Mouse (Mus musculus) urinary bladder, postnatal 36 days (tissue): Measurements from ENCODE around the gene Atg2a.
"Not testable (repeated sequence)": the region's sequence is repeated elsewhere in the genome, so short reads cannot be mapped to it uniquely, and the experiment has no call there.

Experiments used
- DNase-seq, 2 experiments: peaks; one replicate each; pipeline ENCODE4 v3.0.0; 2022; ENCODE audit warnings: low spot score in 2 of 2, mixed read lengths in 1 of 2

Gene Atg2a

GRCm38 (mm10) chr19:6276426-6277421, 35.3 kb downstream of the Atg2a start, which contains the start of gene Ehd1:
Gene Ehd1, plus strand, starts transcription at chr19:6276725.
- peak; percentile 97 to 98 for DNase-seq

GRCm38 (mm10) chr19:6277661-6278438, 36.4 kb downstream of the Atg2a start:
- DNase-seq: peak; percentile 73 to 85

DNA sequence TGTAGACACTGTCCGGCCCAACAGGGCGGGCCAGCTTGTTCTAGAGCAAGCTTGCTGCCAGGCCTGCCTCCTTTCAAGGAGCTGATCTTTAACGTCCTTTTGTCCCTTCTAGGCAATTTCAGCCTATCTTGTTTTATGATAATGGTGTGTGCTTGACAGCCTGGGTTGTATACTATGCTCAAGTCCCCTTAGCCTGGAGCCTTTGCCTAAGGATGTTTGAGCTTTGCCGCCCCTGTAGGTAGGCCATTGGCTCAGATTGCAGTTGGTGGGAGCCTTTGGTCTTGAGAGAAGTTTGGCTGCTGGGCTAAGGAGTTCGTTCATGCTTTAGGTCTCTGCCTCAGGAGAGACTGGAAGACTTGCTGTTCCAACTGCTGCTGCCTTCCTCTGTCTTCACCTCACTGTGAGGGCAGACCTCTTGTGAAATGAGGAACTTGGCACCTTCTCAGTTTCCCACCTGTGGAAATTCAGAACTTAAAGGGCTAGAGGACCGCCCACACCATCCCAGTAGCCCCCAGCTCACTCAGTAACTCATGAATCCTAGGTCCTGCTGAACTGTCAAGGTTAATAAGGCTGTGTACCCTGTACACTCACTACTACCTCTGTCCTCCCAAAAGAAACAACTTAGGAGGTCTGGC, 37.1 kb downstream of the Atg2a start:
- no peak for DNase-seq

GRCm38 (mm10) chr19:6279481-6280144, 38.1 kb downstream of the Atg2a start:
- no peak for DNase-seq

GRCm38 (mm10) chr19:6280554-6280953, 39.1 kb downstream of the Atg2a start:
- DNase-seq: no peak

GRCm38 (mm10) chr19:6281122-6282020, 39.9 kb downstream of the Atg2a start:
- DNase-seq: no peak

- no peak for DNase-seq
These were observed 41.5 kb downstream of the Atg2a start for GRCm38 (mm10) chr19:6283001-6283400.

DNA sequence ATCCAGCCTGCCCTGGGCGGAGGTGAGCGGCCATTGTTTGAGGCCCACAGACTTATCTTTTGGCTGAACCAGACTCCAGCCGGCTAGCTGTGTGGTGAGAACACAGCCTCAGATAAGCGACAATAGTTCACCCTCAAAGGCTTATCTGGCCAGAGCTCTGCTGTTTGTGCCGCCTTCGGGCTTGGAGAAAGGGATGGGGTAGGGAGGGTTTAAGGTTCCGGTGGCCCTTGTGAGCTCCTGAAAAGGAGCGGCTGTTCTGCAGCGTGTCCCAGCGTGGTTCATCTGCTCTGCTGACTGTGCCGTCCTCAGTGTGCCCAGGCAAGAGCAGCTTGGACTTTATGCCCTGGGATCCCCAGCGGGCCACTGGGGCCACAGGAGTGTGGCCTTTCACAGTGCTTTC, 43.0 kb downstream of the Atg2a start:
- no peak for DNase-seq

- DNase-seq: no peak
These were observed 43.8 kb downstream of the Atg2a start for GRCm38 (mm10) chr19:6285226-6285625.

DNA sequence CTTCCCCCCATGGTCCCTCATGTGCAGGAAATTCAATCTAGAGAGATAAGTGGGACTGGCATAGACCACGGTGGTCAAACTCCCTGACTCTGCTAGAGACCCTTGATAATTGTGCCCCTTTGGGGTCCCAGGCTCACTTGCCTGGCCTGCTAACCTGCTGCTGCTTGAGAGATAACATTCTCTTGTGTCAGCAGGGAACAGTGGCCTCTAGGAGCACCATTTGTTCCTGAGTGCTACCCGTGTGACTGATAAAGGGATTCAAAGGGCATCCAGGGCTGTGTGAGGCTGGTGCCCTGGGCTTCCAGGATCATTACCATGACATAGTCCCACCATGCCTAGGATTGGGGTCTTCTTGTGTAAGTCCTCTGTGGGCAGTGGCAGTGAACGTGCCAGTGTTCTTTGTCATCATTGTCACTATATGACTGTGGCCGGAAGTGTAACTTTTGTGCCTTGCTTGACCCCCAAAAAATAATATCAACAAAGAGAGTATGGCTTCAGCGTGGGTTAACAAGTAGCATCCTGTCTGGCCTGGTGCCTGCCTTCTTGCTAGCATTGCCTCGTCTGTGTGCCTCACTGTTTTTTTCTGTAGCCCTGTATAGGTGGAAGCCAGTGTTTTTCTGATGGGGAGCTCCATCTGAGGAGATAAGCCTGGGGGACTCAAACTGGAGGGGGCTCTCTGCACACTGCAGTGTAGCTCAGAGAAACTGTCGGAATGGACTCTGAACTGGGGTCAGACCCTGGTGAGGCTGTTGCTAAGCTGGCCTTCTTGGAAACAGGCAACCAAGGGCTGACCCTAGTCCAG, 44.4 kb downstream of the Atg2a start:
- no peak for DNase-seq

DNA sequence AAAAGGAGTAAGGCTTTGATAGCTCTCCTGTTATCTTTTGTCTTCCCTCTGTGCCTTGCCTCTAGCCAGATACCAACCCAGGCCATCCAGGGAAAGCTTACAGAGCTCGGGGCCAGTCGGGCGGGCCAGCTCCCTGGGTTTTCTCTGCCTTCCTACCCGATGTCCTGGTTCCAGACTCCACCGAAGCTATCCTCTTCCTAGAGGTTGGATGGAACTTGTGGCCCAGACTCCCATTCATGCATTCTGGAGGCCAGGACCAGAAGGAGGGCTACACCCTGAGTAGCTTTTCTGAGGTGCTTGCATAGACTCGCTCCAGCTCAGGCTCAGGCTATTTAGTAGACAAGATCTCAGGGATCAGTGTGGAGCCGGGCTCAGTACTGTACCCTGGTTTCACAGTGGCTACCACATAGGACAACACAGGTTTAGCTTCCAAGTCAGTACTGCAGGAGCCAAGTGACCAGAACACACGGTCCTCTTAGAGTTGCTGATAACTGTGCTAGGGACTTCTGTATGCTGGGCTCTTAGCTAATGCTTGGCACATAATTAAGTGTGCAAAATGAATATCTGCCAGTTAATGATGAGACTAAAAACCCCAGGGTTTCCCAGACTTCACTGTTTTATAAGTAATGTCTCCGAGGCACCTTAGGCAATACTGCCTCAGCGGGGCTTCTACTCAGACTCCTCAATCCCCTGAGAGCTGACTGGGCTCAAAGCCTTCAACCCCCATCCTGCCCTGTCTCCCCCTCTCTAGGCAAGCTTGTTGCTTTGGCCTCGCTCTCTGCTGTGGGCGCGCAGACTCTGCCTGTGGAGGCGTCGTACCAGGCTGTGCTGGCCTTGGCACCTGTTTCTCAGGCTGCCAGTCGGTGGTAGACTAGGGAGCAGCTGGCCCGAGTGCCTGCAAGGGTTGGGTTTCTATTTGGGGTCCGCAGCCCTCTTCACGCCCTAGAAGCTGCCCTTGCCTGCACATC, 45.2 kb downstream of the Atg2a start:
- DNase-seq: no peak

DNA sequence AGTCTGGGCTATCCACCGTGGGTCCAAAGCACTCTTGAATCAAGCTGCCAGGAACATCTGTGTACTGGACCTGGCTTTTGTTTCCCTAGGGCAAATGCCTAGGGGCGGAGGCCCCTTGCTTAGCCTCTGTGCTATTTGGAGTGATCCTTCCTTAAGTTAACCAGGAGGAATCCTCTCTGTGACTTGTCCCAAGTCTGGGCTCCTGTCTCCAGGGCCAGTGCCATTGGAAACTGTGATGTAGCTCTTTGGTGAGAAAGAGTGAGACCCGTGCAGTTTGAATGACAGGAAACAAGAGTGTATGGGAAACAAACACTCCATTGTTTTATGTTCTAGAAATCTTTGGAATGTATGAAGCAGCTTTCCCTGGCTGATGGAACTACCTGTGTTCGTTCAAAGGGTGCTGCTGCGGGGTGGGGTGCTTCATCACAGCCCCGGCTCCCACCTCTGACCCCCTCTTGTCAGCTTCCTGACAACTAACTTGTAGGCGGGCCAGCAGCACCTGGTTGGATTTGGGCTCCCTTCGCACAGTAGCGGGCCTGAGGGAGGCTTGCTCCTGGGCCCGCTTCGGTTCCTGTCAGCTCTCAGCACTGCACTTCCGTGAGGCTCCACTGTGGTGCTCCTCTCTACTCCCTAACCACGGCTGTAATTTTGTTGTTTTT, 46.9 kb downstream of the Atg2a start:
- peak in 1 of 2 experiments; percentile 13 for DNase-seq

- DNase-seq: no peak
These were observed 48.3 kb downstream of the Atg2a start for GRCm38 (mm10) chr19:6289696-6290238.

GRCm38 (mm10) chr19:6290720-6291116, 49.2 kb downstream of the Atg2a start:
- DNase-seq: not testable (repeated sequence)

DNA sequence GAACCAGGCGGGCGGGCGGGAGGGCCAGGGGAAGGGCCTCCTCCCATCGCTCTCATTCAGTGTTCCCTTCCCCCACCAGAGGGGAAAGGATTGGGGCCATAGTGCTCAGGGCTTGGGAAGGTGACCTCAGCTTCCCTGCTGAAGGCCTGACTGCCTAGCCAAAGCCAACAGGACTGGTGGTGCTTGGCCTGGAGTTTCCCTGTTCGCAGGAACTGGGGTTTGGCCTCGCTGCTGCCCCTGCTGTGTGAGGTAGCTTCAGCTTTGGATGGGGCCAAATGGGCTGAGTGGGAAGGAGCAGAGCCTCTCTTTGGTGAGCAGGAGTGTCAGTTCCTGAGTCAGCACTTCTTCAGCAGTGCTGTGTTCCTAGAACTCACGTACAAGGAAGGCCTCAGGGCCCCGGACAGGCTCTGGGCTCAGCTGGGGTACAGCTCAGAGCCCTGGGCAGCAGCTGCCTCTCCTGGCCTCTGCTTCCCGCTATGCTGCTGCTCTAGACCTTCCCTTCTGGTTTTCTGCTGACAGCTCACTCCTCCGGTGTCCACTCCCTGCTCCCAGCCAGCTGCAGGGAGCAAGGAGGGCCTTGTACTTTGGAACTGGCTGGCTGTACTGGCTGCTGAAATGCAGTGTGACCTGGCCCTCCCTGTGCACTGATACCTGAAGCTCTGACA, 49.8 kb downstream of the Atg2a start:
- DNase-seq: no peak

GRCm38 (mm10) chr19:6292262-6292661, 50.8 kb downstream of the Atg2a start:
- DNase-seq: no peak

DNA sequence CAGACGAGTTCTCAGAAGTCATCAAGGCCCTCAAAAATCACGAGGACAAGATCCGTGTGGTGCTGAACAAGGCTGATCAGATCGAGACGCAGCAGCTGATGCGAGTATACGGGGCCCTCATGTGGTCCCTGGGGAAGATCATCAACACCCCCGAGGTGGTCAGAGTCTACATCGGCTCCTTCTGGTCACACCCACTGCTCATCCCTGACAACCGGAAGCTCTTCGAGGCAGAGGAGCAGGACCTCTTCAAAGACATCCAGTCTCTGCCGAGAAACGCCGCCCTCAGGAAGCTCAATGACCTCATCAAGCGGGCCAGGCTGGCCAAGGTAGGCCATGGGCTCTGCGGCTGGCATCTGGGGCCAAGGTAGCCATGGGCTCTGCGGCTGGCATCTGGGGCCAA, 52.8 kb downstream of the Atg2a start:
- no peak for DNase-seq
